Mouse (Mus musculus) kidney, adult 2 months (tissue): ENCODE measurements around the gene Stra8.

Experiments
- CTCF ChIP-seq: fragments of 200-500 bp; conservative IDR thresholded peaks from 2 replicates; pipeline ENCODE4 v1.5.1; 2011; ENCODE audit warnings: low read depth, mild to moderate bottlenecking, control low read depth, low read length, moderate library complexity, mixed read lengths; ENCODE audit not compliant: insufficient read depth, insufficient read length
- POLR2A ChIP-seq: fragments of 200-500 bp; IDR thresholded peaks from one replicate; pipeline ENCODE4 v1.6.1; 2011; ENCODE audit warnings: low read depth, low read length, control low read depth

- TF ChIP-seq CTCF (no peak), POLR2A (no peak)
Measured at GRCm38 (mm10) chr6:34920631-34921030, 668 bp downstream of the Stra8 start.
